Mouse (Mus musculus) forebrain, postnatal 0 days (tissue): ENCODE results near the gene Mlh1. TPM values are rescaled to one million over a fixed set of nuclear protein-coding genes. Genes with fewer than 3 reads are reported as not detected.

Source experiments
- ATAC-seq: fragments of 200-750 bp; cut with Nextera tagmentation; 2 replicates; pipeline ENCODE4 v1.8.0; 2017; ENCODE audit warnings: mild to moderate bottlenecking, moderate library complexity
- DNase-seq: peaks from one replicate; pipeline ENCODE4 v3.0.0-alpha.2; 2015
- H3K27ac ChIP-seq: fragments of 300-500 bp; sonication (generic); 2 replicates; pipeline ENCODE4 v1.5.1; 2014; ENCODE audit warnings: low read depth, mild to moderate bottlenecking, antibody characterized with exemption, low read length, moderate library complexity, mixed read lengths
- H3K27me3 ChIP-seq: fragments of 300-500 bp; sonication (generic); 2 replicates; pipeline ENCODE4 v1.6.1; 2014; ENCODE audit warnings: mild to moderate bottlenecking, low read length, mixed read lengths; ENCODE audit not compliant: insufficient read depth
- H3K36me3 ChIP-seq: fragments of 300-500 bp; sonication (generic); 2 replicates; pipeline ENCODE4 v1.6.1; 2014; ENCODE audit warnings: mild to moderate bottlenecking, moderate library complexity; ENCODE audit not compliant: insufficient read depth
- H3K4me1 ChIP-seq: fragments of 300-500 bp; sonication (generic); 2 replicates; pipeline ENCODE4 v1.6.1; 2014; ENCODE audit warnings: antibody characterized with exemption; ENCODE audit not compliant: insufficient read depth
- H3K4me2 ChIP-seq: fragments of 300-500 bp; sonication (generic); 2 replicates; pipeline ENCODE4 v1.6.1; 2014; ENCODE audit warnings: low read depth, mild to moderate bottlenecking, moderate library complexity
- H3K4me3 ChIP-seq: fragments of 300-500 bp; sonication (generic); 2 replicates; pipeline ENCODE4 v1.5.1; 2014; ENCODE audit warnings: low read depth, low read length, mixed read lengths
- H3K9ac ChIP-seq: fragments of 300-500 bp; sonication (generic); 2 replicates; pipeline ENCODE4 v1.6.1; 2014; ENCODE audit warnings: mild to moderate bottlenecking
- H3K9me3 ChIP-seq: fragments of 300-500 bp; sonication (generic); 2 replicates; pipeline ENCODE4 v1.6.1; 2016; ENCODE audit warnings: low read length
- CTCF ChIP-seq: sonication (generic); IDR thresholded peaks from 2 replicates; pipeline ENCODE4 v1.5.1; 2016; ENCODE audit warnings: antibody characterized with exemption, control low read depth, low read depth
- WGBS: fragments of 180-500 bp; shearing (Covaris S2); extraction: QIAGEN DNeasy Blood & Tissue Kit; methylation state at CpG from one replicate; pipeline ENCODE4 v1.1.7; 2014; 5-methylcytosine and 5-hydroxymethylcytosine counted together
- polyA plus RNA-seq: library from polyadenylated mRNA; unstranded; fragments of >200 nt; fragmentation: Nextera tagmentation; extraction: Ambion mirVana; gene quantifications from 2 replicates; pipeline ENCODE4 v1.2.1, GENCODE M21; 2015
- total RNA-seq: library from RNA; depleted of rRNA; stranded (reverse); fragments of >200 nt; gene quantifications from 2 replicates; pipeline ENCODE4 v1.2.3, GENCODE M21; 2014

Mlh1 gene
- total and polyA plus RNA-seq, 2 experiments from 2014 or later, result 18.4 to 23.6 TPM

DNA sequence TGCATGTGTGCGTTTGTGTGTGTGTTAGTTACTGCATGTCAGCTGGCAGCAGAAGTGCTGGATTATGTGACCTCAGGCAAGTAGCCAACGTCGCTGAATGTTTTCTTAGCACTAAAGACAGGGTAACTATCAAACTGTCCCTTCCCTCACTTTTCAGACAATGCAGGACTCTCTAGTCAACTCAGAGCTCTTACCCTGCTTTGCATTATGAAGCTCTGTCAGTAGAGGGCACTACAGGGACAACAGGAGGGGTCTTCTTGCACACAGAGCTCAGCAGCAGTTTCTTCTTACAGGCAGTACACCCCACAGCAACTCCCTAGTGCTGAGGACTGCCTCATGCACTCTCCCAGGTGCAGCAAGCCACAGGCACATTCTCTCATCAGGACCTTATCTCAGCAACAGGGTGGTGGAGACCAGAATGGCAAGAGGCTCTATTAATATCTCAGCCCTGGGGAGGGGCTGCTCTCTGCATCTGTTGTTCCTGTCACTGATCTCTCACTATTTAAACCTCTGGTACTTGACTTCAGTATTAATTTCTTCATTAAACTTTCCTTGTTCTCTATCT lies 23.8 kb downstream of the Mlh1 start:
- no peaks in the 10 kb centered on the region for H3K27me3 ChIP-seq
- no peaks in the 10 kb centered on the region for H3K9me3 ChIP-seq
- H3K9ac ChIP-seq, result no peak overlapping the region
- peak; percentile 39; the same call in 1 of the 2 replicates for TF ChIP-seq CTCF
- H3K36me3 ChIP-seq, result peaks cover 39% of the 10 kb centered on the region
- H3K27ac ChIP-seq, result no peak overlapping the region
- no peaks in the 10 kb centered on the region for H3K4me1 ChIP-seq
- H3K4me2 ChIP-seq, result no peak overlapping the region
- ATAC-seq, result no peak
- whole genome bisulfite sequencing, result 90% methylated on average over 3 of the region's 3 CpGs
- no peak for DNase-seq
- no peak overlapping the region for H3K4me3 ChIP-seq

DNA sequence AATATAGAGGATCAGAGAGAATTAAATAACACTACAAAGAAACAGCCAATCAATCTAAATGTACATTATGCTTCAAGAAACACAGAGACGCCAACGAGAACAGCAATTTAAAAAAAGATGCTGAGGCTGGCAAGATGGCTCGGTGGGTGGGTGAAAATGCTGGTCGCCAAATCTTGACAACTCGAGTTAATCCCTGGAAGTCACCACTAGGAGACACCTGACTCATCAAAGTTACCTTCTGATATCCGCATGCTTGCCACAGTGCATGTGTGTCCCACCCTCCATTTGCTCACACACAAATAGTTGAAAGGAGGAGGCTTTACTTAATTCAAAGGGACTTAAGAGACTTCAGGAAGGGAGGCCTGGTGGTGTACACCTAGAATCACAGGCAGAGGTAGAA lies 26.0 kb downstream of the Mlh1 start:
- Histone ChIP-seq H3K27ac (no peak overlapping the region), H3K36me3 (peaks cover 33% of the 10 kb centered on the region), H3K4me3 (no peak overlapping the region), H3K4me2 (no peak overlapping the region), H3K9ac (no peak overlapping the region), H3K4me1 (no peaks in the 10 kb centered on the region), H3K27me3 (no peaks in the 10 kb centered on the region), H3K9me3 (no peaks in the 10 kb centered on the region)
- 71% methylated on average over 6 of the region's 6 CpGs for WGBS
- no peak for ATAC-seq
- 0 out of 2 replicates have a peak, but pooled peaks have one; percentile 6 for TF ChIP-seq CTCF
- DNase-seq, result no peak

DNA sequence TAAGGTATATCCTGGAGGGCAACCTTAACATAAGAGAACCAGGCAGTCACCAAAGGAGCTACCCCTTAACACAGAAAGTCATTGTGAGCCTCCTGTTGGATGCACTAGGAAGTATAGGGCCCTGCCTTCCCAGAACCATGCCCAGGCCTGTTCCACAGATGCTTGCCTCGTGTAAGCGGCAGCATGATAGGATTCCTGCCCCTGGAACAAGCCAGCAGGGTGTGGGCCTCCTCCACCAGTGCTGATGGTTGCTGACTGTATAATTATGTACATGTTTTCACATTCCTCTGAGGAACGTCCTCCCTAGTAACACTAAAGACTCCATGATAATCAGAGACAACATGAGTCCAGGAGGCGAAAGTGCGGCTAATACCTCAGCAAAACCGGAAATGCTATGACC lies 28.2 kb downstream of the Mlh1 start:
- ATAC-seq (no peak), DNase-seq (no peak)

DNA sequence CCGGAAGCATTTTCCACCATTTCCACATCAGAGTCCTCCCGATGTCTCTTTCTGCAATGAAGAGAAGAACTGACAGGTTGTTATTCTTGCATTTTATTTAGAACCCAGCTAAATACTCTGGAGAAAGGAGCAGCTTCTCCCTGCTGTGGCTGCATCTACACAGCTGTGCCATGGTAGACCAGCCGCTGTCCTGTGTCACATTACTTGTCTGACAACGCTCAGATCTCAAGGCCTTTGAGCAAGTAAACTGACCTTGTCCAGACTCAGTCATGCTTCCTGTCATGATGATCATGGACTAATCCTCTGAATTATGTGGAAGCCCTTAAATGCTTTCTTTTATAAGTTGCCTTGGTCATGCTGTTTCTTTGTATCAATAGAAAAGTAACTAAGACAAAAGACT lies 31.8 kb downstream of the Mlh1 start:
- peaks cover 56% of the 10 kb centered on the region for H3K36me3 ChIP-seq
- no peak for TF ChIP-seq CTCF

More for the DNA sequence above, 28.2 kb downstream of the Mlh1 start:
- 89% methylated on average over 6 of the region's 6 CpGs for WGBS
- Histone ChIP-seq H3K9ac (no peak overlapping the region), H3K4me3 (no peak overlapping the region), H3K36me3 (peaks cover 40% of the 10 kb centered on the region), H3K27ac (no peak overlapping the region), H3K4me1 (no peaks in the 10 kb centered on the region), H3K4me2 (no peak overlapping the region), H3K27me3 (no peaks in the 10 kb centered on the region), H3K9me3 (no peaks in the 10 kb centered on the region)
- no peak for TF ChIP-seq CTCF

DNA sequence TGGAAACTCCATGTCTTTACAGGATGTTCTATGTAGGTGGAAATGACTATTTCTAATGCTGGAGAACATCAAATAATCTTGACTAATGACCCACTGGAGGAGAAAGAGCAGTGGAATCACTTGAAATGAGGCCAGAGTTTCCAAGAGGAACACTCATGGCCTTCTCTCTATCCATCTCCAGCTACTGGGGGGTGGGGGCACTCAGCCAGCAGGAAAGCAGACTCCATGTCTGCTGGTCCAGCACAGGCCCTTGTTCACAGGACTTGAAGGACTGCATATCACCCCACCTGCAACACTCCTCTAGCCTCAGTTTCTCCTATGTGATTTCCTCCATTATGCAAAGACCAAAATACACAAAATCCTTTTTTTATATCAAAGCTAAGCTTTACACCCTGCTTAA lies 33.9 kb downstream of the Mlh1 start:
- no peak for DNase-seq
- Histone ChIP-seq H3K4me1 (no peaks in the 10 kb centered on the region), H3K27ac (no peak overlapping the region), H3K4me2 (no peak overlapping the region), H3K4me3 (no peak overlapping the region), H3K9ac (no peak overlapping the region), H3K36me3 (peaks cover 67% of the 10 kb centered on the region), H3K27me3 (no peaks in the 10 kb centered on the region), H3K9me3 (no peaks in the 10 kb centered on the region)
- no peak for TF ChIP-seq CTCF
- ATAC-seq, result no peak

More for the DNA sequence above, 31.8 kb downstream of the Mlh1 start:
- Histone ChIP-seq H3K4me2 (no peak overlapping the region), H3K27me3 (no peaks in the 10 kb centered on the region), H3K9me3 (no peaks in the 10 kb centered on the region), H3K4me3 (no peak overlapping the region), H3K27ac (no peak overlapping the region), H3K4me1 (no peaks in the 10 kb centered on the region), H3K9ac (no peak overlapping the region)
- DNase-seq (no peak), ATAC-seq (no peak)
- 75% methylated on average over 4 of the region's 4 CpGs for WGBS

DNA sequence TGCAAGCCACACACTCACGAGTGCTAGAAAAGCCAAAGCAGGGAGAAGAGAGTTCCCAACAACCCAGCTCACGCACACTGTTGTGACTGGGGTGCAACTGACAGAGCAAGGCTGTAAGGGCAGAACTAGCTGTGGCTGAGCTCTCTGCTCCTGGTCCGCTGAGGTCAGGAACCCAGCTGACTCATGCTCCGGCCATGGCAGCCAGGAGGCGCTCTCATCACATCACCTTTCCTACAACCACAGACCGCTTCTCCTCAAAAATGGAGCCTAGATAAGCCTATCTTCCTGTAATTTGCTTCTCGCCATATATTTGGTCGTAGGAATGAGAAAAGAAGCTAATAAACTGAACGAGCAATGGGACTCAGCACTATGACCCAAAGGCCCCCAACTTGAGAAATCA lies 36.9 kb downstream of the Mlh1 start:
- ATAC-seq (no peak), DNase-seq (no peak)
- Histone ChIP-seq H3K4me2 (no peak overlapping the region), H3K9ac (no peak overlapping the region), H3K4me1 (no peaks in the 10 kb centered on the region), H3K27ac (no peak overlapping the region), H3K9me3 (no peaks in the 10 kb centered on the region), H3K4me3 (no peak overlapping the region), H3K36me3 (peaks cover 65% of the 10 kb centered on the region), H3K27me3 (no peaks in the 10 kb centered on the region)
- WGBS, result 92% methylated on average over 9 of the region's 9 CpGs
- peak; percentile 23 for TF ChIP-seq CTCF

DNA sequence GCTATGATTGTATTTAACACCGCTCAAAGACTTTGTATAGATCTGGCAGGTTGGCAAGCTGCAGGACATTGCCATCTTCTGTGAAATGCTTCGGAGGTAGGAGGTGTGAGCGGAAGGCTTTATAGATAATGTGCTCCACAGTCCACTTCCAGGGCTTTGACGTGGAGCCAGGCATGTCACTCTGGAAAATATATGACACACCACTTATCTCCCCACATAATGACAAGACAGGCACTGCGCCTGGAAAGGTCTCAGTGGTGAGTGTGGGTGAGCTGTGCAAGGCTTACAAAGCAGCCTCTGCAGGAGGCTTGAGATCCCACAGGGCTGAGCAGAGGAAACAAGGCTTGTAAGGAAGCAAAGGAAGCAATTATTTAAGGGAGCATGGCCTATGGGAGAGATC lies 43.1 kb downstream of the Mlh1 start:
- no peaks in the 10 kb centered on the region for H3K4me1 ChIP-seq
- 90% methylated on average over 5 of the region's 5 CpGs for WGBS
- no peaks in the 10 kb centered on the region for H3K27me3 ChIP-seq
- no peak for TF ChIP-seq CTCF
- DNase-seq (no peak), ATAC-seq (no peak)
- H3K9ac ChIP-seq, result no peak overlapping the region
- no peak overlapping the region for H3K27ac ChIP-seq
- H3K36me3 ChIP-seq, result peaks cover 54% of the 10 kb centered on the region
- H3K4me3 ChIP-seq, result no peak overlapping the region
- no peak overlapping the region for H3K4me2 ChIP-seq
- H3K9me3 ChIP-seq, result no peaks in the 10 kb centered on the region
